Mouse (Mus musculus) midbrain, embryonic 11.5 days (tissue): ENCODE measurements around the gene Soat2. TPM values are rescaled to one million over a fixed set of nuclear protein-coding genes. Genes with fewer than 3 reads are reported as not detected.

ENCODE experiments used
- ATAC-seq: fragments of 200-750 bp; cut with Nextera tagmentation; 2 replicates; pipeline ENCODE4 v1.8.0; 2017; ENCODE audit warnings: moderate TSS enrichment, moderate library complexity; ENCODE audit not compliant: low FRiP score
- DNase-seq: peaks from one replicate; pipeline ENCODE4 v3.0.0; 2015; ENCODE audit warnings: low spot score; ENCODE audit errors: missing footprints
- H3K27ac ChIP-seq: fragments of 300-500 bp; sonication (generic); 2 replicates; pipeline ENCODE4 v1.5.1; 2014; ENCODE audit warnings: low read depth, low read length
- H3K27me3 ChIP-seq: fragments of 300-500 bp; sonication (generic); 2 replicates; pipeline ENCODE4 v1.6.1; 2014; ENCODE audit warnings: mild to moderate bottlenecking, low read length, moderate library complexity, mixed read lengths; ENCODE audit not compliant: control insufficient read depth, insufficient read depth
- H3K36me3 ChIP-seq: fragments of 300-500 bp; sonication (generic); 2 replicates; pipeline ENCODE4 v1.6.1; 2014; ENCODE audit warnings: mild to moderate bottlenecking, low read length, moderate library complexity, mixed read lengths; ENCODE audit not compliant: control insufficient read depth, insufficient read depth
- H3K4me1 ChIP-seq: fragments of 300-500 bp; sonication (generic); 2 replicates; pipeline ENCODE4 v1.6.1; 2014; ENCODE audit warnings: low read length; ENCODE audit not compliant: control insufficient read depth, insufficient read depth
- H3K4me2 ChIP-seq: fragments of 300-500 bp; sonication (generic); 2 replicates; pipeline ENCODE4 v1.6.1; 2014; ENCODE audit warnings: mild to moderate bottlenecking, moderate library complexity
- H3K4me3 ChIP-seq: fragments of 300-500 bp; sonication (generic); 2 replicates; pipeline ENCODE4 v1.5.1; 2014; ENCODE audit warnings: low read depth, low read length
- H3K9ac ChIP-seq: fragments of 300-500 bp; sonication (generic); 2 replicates; pipeline ENCODE4 v1.6.1; 2014; ENCODE audit warnings: low read length
- H3K9me3 ChIP-seq: fragments of 300-500 bp; sonication (generic); 2 replicates; pipeline ENCODE4 v1.6.1; 2016; ENCODE audit warnings: low read length; ENCODE audit not compliant: control insufficient read depth
- WGBS: fragments of 180-500 bp; shearing (Covaris S2); extraction: QIAGEN DNeasy Blood & Tissue Kit; methylation state at CpG from one replicate; pipeline ENCODE4 v1.1.7; 2014; 5-methylcytosine and 5-hydroxymethylcytosine counted together
- polyA plus RNA-seq: library from polyadenylated mRNA; unstranded; fragments of >200 nt; fragmentation: Nextera tagmentation; extraction: Ambion mirVana; gene quantifications from 2 replicates; pipeline ENCODE4 v1.2.1, GENCODE M21; 2014

Gene Soat2
- polyA plus RNA-seq, 1 experiment from 2014 or later, result not detected

DNA sequence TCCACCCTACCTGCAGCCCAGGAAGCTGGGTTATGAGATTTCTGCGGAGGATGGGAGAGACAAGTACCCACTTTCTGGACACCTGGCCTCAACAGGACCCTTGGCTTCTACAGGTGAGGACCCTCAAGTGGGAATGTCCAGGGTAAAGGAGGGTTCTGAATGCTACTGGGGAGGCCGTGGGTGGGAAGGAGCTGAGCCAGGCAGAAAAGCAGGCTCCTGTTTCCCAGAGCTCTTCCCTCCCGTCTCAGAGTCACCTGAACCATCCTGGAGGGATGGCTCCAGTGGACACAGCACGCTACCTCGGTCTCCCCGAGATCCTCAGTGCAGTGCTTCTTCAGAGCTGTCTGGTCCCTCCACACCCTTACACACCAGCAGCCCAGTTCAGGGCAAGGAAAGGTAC lies 38.1 kb upstream of the Soat2 start:
- Histone ChIP-seq H3K27me3 (peaks cover 6% of the 10 kb centered on the region), H3K4me3 (no peak overlapping the region), H3K36me3 (no peaks in the 10 kb centered on the region), H3K4me1 (peaks cover 3% of the 10 kb centered on the region; the same call in 1 of the 2 replicates), H3K4me2 (no peak overlapping the region), H3K9ac (no peak overlapping the region), H3K27ac (no peak overlapping the region), H3K9me3 (no peaks in the 10 kb centered on the region)
- WGBS, result 94% methylated on average over 6 of the region's 6 CpGs
- no peak for ATAC-seq
- DNase-seq, result no peak

DNA sequence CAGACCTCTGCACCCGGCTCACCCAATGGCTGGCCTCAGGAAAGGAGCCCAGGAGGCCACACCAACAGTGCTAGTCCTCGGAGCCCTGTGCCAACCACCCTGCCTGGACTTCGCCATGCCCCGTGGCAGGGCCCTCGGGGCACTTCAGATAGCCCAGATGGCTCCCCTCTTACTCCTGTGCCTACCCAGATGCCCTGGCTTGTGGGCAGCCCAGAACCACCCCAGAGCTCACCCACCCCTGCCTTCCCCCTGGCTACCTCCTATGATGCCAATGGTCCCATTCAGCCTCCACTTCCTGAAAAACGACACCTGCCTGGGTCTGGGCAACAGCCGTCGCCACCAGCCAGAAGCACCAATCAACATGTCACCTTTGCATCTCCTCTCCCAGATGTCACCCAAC lies 37.5 kb upstream of the Soat2 start:
- no peak for DNase-seq
- Histone ChIP-seq H3K4me2 (no peak overlapping the region), H3K4me3 (no peak overlapping the region), H3K9me3 (no peaks in the 10 kb centered on the region), H3K36me3 (no peaks in the 10 kb centered on the region), H3K27me3 (no peaks in the 10 kb centered on the region; the same call in 1 of the 2 replicates), H3K9ac (no peak overlapping the region), H3K4me1 (no peaks in the 10 kb centered on the region), H3K27ac (no peak overlapping the region)
- WGBS, result 87% methylated on average over 8 of the region's 8 CpGs
- no peak for ATAC-seq

DNA sequence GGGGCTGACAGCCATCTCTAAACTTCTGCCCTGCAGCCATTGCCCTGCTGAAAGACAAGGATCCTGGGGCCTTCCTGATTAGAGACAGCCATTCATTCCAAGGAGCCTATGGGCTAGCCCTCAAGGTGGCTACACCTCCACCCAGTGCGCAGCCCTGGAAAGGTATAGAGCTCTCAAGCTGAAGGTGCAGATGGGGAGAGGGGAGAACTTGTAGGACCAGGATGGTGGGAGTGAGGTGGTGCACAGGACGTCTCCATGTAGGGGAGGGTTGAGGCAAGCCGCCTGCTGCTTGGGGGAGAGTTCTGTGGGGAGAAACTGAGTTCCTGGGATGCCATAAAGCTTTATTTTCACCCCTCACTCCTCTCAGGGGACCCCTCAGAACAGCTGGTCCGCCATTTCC lies 36.7 kb upstream of the Soat2 start:
- Histone ChIP-seq H3K4me2 (no peak overlapping the region), H3K4me1 (no peaks in the 10 kb centered on the region), H3K9me3 (no peaks in the 10 kb centered on the region), H3K4me3 (no peak overlapping the region), H3K27me3 (no peaks in the 10 kb centered on the region), H3K9ac (no peak overlapping the region), H3K36me3 (0 out of 2 replicates have a peak, but pooled peaks cover 3% of the 10 kb centered on the region), H3K27ac (no peak overlapping the region)
- ATAC-seq, result no peak
- no peak for DNase-seq
- 84% methylated on average over 4 of the region's 4 CpGs for WGBS

DNA sequence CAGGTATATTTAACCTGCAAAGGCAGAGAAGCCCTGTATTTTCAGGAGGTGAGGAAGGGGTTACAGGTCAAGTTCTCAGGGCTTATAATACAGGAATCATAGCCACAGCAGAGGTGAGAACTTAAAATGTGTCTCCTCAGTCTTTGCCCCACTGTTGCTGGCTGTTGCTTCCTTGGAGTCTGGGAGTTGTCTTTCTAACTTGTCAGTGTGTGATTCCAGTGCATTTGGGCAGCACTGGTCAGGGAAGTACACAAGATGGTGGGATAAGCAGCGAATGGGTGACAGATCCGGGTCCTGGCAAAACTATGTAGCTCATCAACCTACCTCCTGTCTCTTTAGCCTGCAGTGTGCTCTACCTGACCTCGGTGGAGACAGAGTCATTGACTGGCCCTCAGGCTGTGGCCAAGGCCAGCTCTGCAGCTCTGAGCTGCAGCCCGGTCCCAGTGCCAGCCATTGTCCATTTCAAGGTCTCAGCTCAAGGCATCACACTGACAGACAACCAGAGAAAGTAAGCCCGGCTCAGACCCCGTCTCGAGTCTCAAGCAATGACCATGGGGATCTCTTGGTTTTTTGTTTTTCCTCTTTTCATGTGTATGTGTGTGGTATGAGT lies 35.6 kb upstream of the Soat2 start:
- ATAC-seq, result no peak
- 84% methylated on average over 7 of the region's 7 CpGs for WGBS
- H3K4me1 ChIP-seq, result no peaks in the 10 kb centered on the region

DNA sequence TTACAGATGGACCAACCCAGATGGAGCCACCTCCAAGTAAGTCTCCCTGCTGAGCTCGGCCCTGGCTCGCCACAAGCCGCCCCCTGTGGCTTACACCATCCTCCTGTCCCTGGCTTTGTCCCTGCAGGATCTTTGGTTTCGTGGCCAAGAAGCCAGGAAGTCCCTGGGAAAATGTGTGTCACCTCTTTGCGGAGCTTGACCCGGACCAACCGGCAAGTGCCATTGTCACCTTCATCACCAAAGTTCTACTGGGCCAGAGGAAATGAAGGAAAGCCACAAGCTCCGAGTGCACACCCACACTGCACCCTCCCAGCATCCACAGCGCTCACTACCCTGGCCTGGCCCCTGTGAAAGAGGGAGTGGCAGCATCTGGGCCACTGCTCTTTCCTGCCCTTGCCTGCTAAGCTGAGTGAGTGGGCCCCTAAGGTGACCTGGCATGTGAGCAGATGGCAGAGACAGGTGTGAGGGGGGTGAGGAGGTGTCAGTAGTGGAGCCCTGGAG lies 34.5 kb upstream of the Soat2 start:
- Histone ChIP-seq H3K4me1 (no peaks in the 10 kb centered on the region), H3K4me2 (no peak overlapping the region), H3K27me3 (no peaks in the 10 kb centered on the region), H3K9me3 (no peaks in the 10 kb centered on the region), H3K27ac (no peak overlapping the region), H3K4me3 (no peak overlapping the region), H3K9ac (no peak overlapping the region), H3K36me3 (0 out of 2 replicates have a peak, but pooled peaks cover 3% of the 10 kb centered on the region)
- no peak for DNase-seq
- ATAC-seq, result no peak
- 67% methylated on average over 9 of the region's 9 CpGs for WGBS

More for the DNA sequence above, 35.6 kb upstream of the Soat2 start:
- Histone ChIP-seq H3K27me3 (no peaks in the 10 kb centered on the region), H3K9me3 (no peaks in the 10 kb centered on the region), H3K27ac (no peak overlapping the region), H3K4me2 (no peak overlapping the region), H3K9ac (no peak overlapping the region), H3K4me3 (no peak overlapping the region), H3K36me3 (0 out of 2 replicates have a peak, but pooled peaks cover 3% of the 10 kb centered on the region)
- DNase-seq, result no peak

DNA sequence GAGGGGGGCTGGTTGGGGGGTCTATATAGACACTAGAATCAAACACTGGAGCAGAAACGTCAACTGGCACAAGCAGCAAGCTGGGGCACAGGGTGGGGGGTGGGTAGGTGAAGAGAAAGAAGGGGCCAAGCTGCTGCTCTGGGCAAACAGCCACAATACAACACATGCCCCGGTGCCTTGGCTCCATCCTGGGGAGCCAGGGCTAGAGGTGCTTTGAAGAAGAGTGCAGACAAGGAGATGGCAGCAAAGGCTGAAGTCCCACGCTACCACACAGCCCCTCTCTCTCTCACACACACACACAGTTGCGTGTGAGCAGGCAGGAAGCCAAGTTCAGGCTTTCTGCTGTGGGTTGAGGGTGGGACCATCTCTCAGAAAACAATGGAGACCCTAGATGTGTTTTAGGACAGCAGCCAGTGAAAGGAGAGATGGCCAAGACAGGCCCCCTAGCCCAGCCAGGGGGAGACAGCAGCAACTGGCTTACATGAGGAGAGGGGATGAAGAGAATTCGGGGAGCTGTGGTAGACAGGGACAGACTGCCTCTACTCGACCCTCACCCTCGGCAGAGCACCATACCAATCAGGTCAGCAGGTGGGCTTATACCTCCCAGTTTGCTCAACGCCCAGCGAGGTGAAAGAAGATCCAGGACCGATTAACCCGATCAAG lies 33.4 kb upstream of the Soat2 start:
- no peak for ATAC-seq
- Histone ChIP-seq H3K4me2 (no peak overlapping the region), H3K4me3 (no peak overlapping the region), H3K4me1 (no peaks in the 10 kb centered on the region), H3K9ac (no peak overlapping the region), H3K36me3 (0 out of 2 replicates have a peak, but pooled peaks cover 3% of the 10 kb centered on the region), H3K27ac (no peak overlapping the region), H3K27me3 (no peaks in the 10 kb centered on the region), H3K9me3 (no peaks in the 10 kb centered on the region)
- 84% methylated on average over 11 of the region's 11 CpGs for WGBS
- no peak for DNase-seq

DNA sequence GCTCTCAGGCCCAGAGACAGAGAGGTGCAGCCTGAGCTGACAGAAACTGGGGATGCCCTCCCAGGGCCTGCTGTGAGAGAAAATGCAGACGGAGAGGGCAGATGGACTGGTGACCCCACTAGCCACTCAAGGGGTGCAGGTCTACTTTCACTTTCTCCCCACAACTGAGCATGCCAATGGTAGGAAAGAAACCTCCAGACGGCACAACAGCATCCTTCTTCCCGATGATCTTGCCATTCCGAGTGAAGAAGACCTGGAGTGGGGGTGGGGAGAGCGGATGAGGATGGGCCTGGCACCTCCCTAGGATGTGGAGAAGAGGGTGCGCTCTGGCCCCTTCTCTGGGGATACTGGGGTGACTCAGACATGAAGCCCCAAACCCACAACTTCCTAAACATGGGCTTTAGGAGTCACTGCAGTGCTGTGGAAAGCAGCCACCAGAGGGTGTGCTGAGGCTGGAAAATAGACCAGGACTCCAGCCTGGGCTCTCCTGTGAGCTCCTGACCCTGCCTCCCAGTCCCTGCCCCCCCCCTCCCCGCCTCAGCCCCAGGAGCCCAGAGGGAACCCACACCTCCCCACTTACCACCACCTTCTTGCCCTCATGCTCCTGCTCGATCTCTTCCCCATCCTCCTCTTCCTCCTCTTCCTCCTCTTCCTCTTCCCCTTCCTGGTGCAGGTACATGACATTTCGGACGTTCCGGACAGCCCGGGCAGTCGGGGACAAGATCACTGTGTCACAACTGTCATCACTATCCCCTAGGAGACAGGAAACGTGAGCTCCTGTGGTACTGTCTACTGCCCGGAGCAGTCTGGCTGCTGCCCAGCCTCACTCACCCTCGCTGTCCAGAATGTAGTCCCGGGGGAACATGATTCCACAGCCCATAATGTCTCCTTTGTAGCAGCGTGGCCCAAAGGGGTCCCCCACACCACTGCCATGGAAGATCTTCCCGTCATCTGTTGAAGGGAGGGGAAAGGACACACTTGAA lies 32.6 kb upstream of the Soat2 start:
- Histone ChIP-seq H3K4me3 (no peak overlapping the region), H3K4me1 (no peaks in the 10 kb centered on the region), H3K27ac (no peak overlapping the region), H3K9me3 (no peaks in the 10 kb centered on the region), H3K27me3 (no peaks in the 10 kb centered on the region), H3K9ac (no peak overlapping the region), H3K36me3 (peaks cover 3% of the 10 kb centered on the region; the same call in 1 of the 2 replicates), H3K4me2 (no peak overlapping the region)
- no peak for DNase-seq
- ATAC-seq, result no peak
- WGBS, result 77% methylated on average over 19 of the region's 19 CpGs

DNA sequence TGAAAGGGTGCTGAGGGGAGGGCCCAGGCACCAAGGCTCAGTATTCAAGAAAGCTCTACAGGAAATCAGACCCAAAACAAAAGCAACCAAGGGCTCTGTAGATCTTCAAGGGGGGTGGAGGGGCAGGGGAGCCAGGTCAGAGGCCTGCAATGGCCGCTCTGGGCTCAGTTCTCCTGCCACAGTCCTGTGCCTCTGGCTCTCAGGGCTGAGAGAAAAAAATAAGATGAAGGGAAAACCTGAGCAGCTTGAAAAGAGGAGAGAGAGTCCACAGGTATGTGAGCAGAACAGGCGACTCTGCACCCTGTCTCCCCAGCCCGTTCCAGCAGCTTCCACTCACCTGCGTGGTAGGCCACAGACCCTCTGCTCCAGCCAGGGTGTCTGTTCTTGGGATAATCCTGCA lies 31.7 kb upstream of the Soat2 start:
- no peaks in the 10 kb centered on the region for H3K27me3 ChIP-seq
- 83% methylated on average over 4 of the region's 4 CpGs for WGBS
- no peaks in the 10 kb centered on the region for H3K4me1 ChIP-seq
- no peak overlapping the region for H3K4me3 ChIP-seq
- no peak overlapping the region for H3K4me2 ChIP-seq
- DNase-seq, result no peak
- H3K27ac ChIP-seq, result no peak overlapping the region
- no peaks in the 10 kb centered on the region for H3K9me3 ChIP-seq
- ATAC-seq, result no peak
- H3K36me3 ChIP-seq, result peaks cover 3% of the 10 kb centered on the region; the same call in 1 of the 2 replicates
- H3K9ac ChIP-seq, result no peak overlapping the region
